Mouse (Mus musculus): ENCODE measurements at regions not wholly inside any gene's neighbourhood (a gene's known extent, or its start where the extent isn't known, plus 50 kb on each side); places are given as distances from the start of the nearest gene placed in this dataset.

DNA sequence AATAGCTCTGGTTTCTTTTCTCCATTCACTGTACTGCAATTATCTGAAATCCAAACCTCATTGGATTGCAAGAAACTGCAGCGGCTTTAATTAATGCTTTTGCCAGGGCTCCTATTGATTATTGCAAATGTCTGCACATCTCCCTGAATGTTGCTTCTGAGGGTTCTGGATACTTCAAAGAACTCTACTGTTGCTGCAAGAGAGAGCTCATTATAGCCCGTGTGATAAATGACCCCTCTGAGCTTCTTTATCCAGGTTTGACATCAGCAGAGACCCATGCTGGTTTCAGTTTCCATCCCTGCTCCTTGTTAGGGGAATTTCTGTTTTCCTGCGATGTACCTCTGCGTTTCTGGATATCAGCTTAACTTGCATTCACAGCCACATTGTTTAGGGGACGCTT lies 78.4 kb upstream of the Nav3 start:
- no peak for ATAC-seq
- no peak overlapping the region for H3K27ac ChIP-seq (ENCODE audit: low read depth, low read length)
- no peaks in the 10 kb centered on the region for H3K9me3 ChIP-seq (ENCODE audit: low read length)
- peak; percentile 7 for DNase-seq
- no peak overlapping the region for H3K4me3 ChIP-seq (ENCODE audit: low read depth, low read length)
- H3K36me3 ChIP-seq (ENCODE audit: insufficient read depth): no peaks in the 10 kb centered on the region
- no peak for TF ChIP-seq CTCF (IDR thresholded peaks at IDR 0.05; ENCODE audit: low read depth)
- no peak overlapping the region; the same call in 1 of the 2 replicates for H3K4me2 ChIP-seq (ENCODE audit: low read depth)
- H3K4me1 ChIP-seq (ENCODE audit: insufficient read depth): no peaks in the 10 kb centered on the region
- 12% methylated on average over 5 of the region's 5 CpGs for WGBS
- no peak overlapping the region for H3K9ac ChIP-seq
- H3K27me3 ChIP-seq (ENCODE audit: insufficient read depth, low read length): no peaks in the 10 kb centered on the region

DNA sequence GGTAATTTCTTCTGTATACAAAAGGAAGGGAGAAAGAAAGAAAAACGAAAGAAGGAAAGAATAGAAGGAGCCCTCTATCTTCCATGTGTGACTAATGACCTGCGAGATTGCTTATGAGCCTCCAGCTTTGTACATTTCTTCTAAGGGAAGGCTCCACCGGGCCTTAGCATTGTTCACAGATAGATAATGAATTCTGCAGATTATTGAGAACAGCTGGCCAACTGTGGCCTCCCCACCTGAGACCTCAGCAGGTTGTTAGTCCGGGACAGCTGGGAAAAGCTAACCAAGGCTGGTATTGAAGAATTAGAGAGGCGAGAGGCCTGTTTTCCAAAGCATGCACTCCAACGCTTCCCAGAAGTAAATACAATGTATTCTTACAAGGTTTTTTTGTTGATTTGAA lies 86.7 kb upstream of the Nav3 start:
- Histone ChIP-seq H3K27ac (ENCODE audit: low read depth, low read length) (no peak overlapping the region), H3K9ac (no peak overlapping the region), H3K27me3 (ENCODE audit: insufficient read depth, low read length) (no peaks in the 10 kb centered on the region), H3K4me3 (ENCODE audit: low read depth, low read length) (no peak overlapping the region), H3K9me3 (ENCODE audit: low read length) (no peaks in the 10 kb centered on the region), H3K4me1 (ENCODE audit: insufficient read depth) (no peaks in the 10 kb centered on the region), H3K36me3 (ENCODE audit: insufficient read depth) (no peaks in the 10 kb centered on the region), H3K4me2 (ENCODE audit: low read depth) (no peak overlapping the region)
- DNase-seq (no peak), ATAC-seq (no peak)
- 16% methylated on average over 6 of the region's 6 CpGs for WGBS
- no peak for TF ChIP-seq CTCF (IDR thresholded peaks at IDR 0.05; ENCODE audit: low read depth)

DNA sequence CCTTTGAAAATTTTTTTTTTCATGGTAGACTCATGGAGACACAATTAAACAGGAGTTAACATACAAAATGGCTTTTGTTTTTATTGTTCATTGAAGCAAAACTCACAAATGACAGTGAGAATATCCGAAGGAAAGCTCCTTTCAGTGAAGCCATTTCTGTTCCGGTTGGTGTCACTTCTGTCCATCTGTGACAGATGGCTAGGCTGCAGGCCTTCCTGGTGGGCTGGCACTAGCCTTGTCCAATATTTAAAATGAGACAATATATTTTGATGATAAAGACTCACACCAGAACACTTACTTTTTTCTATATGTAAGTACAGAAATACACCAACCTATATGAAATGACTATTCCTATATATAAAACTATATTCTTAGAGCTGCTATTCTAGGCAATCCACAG lies 92.4 kb upstream of the Nav3 start:
- no peak overlapping the region for H3K4me2 ChIP-seq (ENCODE audit: low read depth)
- 62% methylated on average over 2 of the region's 2 CpGs for whole genome bisulfite sequencing
- DNase-seq (no peak), ATAC-seq (no peak)
- no peak overlapping the region for H3K4me3 ChIP-seq (ENCODE audit: low read depth, low read length)
- H3K27ac ChIP-seq (ENCODE audit: low read depth, low read length): no peak overlapping the region
- no peaks in the 10 kb centered on the region for H3K27me3 ChIP-seq (ENCODE audit: insufficient read depth, low read length)
- H3K9me3 ChIP-seq (ENCODE audit: low read length): no peaks in the 10 kb centered on the region
- H3K4me1 ChIP-seq (ENCODE audit: insufficient read depth): no peaks in the 10 kb centered on the region
- H3K9ac ChIP-seq: no peak overlapping the region
- H3K36me3 ChIP-seq (ENCODE audit: insufficient read depth): no peaks in the 10 kb centered on the region
- no peak for TF ChIP-seq CTCF (IDR thresholded peaks at IDR 0.05; ENCODE audit: low read depth)

DNA sequence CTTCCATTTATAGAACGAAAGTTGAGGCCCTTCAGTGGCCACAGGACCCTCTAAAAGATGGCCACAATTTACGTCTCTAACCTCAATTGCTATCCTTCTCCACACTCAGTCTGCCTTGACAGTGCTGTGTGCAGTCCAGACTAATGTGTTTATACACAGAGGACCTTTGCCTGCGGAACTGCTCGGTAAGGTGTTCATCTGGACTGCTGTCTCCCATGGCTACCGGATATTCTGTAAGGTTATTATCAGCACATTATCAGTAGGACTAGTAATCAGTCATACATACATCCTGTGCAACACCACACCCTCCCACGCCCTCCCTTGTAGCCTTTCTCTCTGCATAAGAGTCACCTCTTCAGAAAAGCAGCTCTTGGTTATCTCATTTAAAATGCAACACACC lies 98.0 kb upstream of the Nav3 start:
- DNase-seq (no peak), ATAC-seq (no peak)
- Histone ChIP-seq H3K36me3 (ENCODE audit: insufficient read depth) (no peaks in the 10 kb centered on the region), H3K4me3 (ENCODE audit: low read depth, low read length) (no peak overlapping the region), H3K9me3 (ENCODE audit: low read length) (no peaks in the 10 kb centered on the region), H3K27me3 (ENCODE audit: insufficient read depth, low read length) (no peaks in the 10 kb centered on the region), H3K4me2 (ENCODE audit: low read depth) (no peak overlapping the region), H3K4me1 (ENCODE audit: insufficient read depth) (no peaks in the 10 kb centered on the region), H3K9ac (no peak overlapping the region), H3K27ac (ENCODE audit: low read depth, low read length) (no peak overlapping the region)
- whole genome bisulfite sequencing: 91% methylated on average over 6 of the region's 6 CpGs
- TF ChIP-seq CTCF (IDR thresholded peaks at IDR 0.05; ENCODE audit: low read depth): no peak

DNA sequence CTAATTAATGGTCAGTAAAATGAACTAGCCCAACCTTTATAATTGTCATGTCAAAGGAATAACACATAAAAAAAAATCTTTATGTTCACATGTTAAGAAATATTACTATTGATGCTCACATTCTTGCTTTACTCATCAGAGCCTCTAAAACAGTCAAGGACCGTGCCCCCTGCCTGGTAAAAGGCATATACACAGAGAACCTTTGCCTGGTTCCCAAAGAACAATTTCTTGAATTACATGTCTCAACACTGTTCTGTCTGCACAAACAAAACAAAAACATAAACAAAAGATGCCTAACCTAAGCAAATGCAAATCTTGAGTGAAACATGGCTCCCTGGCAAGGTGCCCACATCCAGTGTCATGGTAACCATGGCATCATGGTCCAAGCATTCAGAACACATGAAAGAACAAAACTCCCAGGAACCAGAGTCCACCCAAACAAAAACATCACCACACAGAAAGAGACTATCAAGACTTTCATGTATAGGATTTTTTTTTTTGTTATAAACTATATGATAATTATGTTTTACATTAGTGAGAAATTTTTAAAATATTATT lies 100.4 kb upstream of the Nav3 start:
- H3K4me1 ChIP-seq (ENCODE audit: insufficient read depth): no peaks in the 10 kb centered on the region
- DNase-seq (peak; percentile 41), ATAC-seq (no peak)
- H3K27ac ChIP-seq (ENCODE audit: low read depth, low read length): no peak overlapping the region
- no peaks in the 10 kb centered on the region for H3K9me3 ChIP-seq (ENCODE audit: low read length)
- no peak overlapping the region for H3K4me2 ChIP-seq (ENCODE audit: low read depth)
- 36% methylated on average over 1 of the region's 1 CpGs for WGBS
- H3K4me3 ChIP-seq (ENCODE audit: low read depth, low read length): no peak overlapping the region
- H3K9ac ChIP-seq: no peak overlapping the region
- no peak for TF ChIP-seq CTCF (IDR thresholded peaks at IDR 0.05; ENCODE audit: low read depth)
- no peaks in the 10 kb centered on the region for H3K27me3 ChIP-seq (ENCODE audit: insufficient read depth, low read length)
- no peaks in the 10 kb centered on the region for H3K36me3 ChIP-seq (ENCODE audit: insufficient read depth)

DNA sequence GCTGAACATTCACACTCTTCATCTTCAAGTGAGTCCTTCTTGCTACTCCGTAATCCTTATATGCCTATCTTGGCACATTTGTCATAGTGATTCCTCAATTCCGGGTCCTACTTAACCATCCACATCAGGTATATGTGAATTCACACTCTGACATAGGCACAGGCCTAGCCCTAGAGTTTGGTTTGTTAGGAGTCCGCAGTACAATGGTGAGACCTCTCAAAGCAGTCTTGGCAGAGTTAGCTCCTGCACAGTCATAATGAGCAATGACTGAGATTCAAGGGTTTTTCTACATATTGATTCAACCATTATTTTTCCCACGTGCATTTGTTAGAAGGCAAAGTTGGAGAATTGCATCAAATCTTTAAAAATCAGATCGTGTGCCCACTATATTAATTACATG lies 107.1 kb upstream of the Nav3 start:
- H3K9me3 ChIP-seq (ENCODE audit: low read length): no peaks in the 10 kb centered on the region
- H3K4me1 ChIP-seq (ENCODE audit: insufficient read depth): no peaks in the 10 kb centered on the region
- no peak overlapping the region for H3K9ac ChIP-seq
- TF ChIP-seq CTCF (IDR thresholded peaks at IDR 0.05; ENCODE audit: low read depth): no peak
- H3K27ac ChIP-seq (ENCODE audit: low read depth, low read length): no peak overlapping the region
- H3K4me2 ChIP-seq (ENCODE audit: low read depth): no peak overlapping the region
- DNase-seq (no peak), ATAC-seq (no peak)
- H3K36me3 ChIP-seq (ENCODE audit: insufficient read depth): no peaks in the 10 kb centered on the region
- WGBS: 82% methylated on average over 5 of the region's 5 CpGs
- H3K4me3 ChIP-seq (ENCODE audit: low read depth, low read length): no peak overlapping the region
- no peaks in the 10 kb centered on the region for H3K27me3 ChIP-seq (ENCODE audit: insufficient read depth, low read length)

DNA sequence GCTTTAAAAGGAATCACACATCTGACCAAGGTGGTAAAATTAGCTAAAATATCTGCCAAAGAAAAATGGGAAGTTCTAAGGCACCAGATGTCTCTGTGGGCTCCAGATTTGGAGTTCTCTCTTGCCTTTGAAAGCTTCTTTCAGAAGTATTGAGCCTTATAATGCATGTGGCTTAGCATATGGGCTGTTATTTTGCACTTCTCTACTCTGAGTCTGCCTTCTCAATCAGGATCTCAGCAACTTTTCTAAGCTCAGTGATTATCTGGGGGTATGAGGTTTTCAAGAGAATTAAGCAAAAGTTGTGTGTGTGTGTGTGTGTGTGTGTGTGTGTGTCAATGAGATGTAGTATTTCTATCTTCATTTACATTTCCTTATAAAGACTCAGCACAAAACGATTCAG lies 107.6 kb upstream of the Nav3 start:
- H3K36me3 ChIP-seq (ENCODE audit: insufficient read depth): no peaks in the 10 kb centered on the region
- no peaks in the 10 kb centered on the region for H3K9me3 ChIP-seq (ENCODE audit: low read length)
- H3K27me3 ChIP-seq (ENCODE audit: insufficient read depth, low read length): no peaks in the 10 kb centered on the region
- H3K4me2 ChIP-seq (ENCODE audit: low read depth): no peak overlapping the region
- H3K9ac ChIP-seq: no peak overlapping the region
- H3K27ac ChIP-seq (ENCODE audit: low read depth, low read length): no peak overlapping the region
- WGBS: 60% methylated on average over 1 of the region's 1 CpGs
- H3K4me3 ChIP-seq (ENCODE audit: low read depth, low read length): no peak overlapping the region
- H3K4me1 ChIP-seq (ENCODE audit: insufficient read depth): no peaks in the 10 kb centered on the region
- no peak for TF ChIP-seq CTCF (IDR thresholded peaks at IDR 0.05; ENCODE audit: low read depth)
- peak; percentile 28 for DNase-seq
- peak; percentile 50; the same call in 1 of the 2 replicates for ATAC-seq
